Mouse (Mus musculus) layer of hippocampus, postnatal 36 days (tissue): ENCODE data around the gene Olfr509. TPM values are rescaled to one million over a fixed set of nuclear protein-coding genes. Genes with fewer than 3 reads are reported as not detected.
"Not testable (repeated sequence)": the region's sequence is repeated elsewhere in the genome, so short reads cannot be mapped to it uniquely, and the experiment has no call there.

Experiments
- DNase-seq, 2 experiments: peaks; one replicate each; pipeline ENCODE4 v3.0.0; 2022
- total RNA-seq, 2 experiments: library from RNA; stranded (reverse); gene quantifications; 2 replicates each; pipeline ENCODE4 v1.2.3; 2021

Olfr509 gene
- under 1 TPM in 1 of 2 experiments, not detected in 1; 0.10 TPM for total RNA-seq

DNA sequence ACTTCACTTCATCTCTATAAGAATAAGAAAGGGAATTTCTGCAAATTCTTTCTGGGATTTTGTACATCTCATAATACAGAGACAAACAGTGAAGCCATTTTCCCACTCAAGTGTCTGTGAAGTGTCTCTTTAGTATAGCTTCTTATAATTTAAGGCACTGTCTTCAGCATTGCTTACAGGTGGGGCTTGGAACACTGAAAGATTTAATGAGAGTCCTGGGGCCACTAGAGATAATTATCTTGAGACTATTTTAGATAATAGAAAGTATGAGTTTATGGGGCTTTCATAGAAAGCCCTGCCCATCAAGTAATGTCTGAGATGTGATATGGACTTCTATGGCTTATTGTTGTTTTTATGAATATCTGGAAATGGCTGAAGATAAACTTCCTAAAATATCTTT is at the start of gene Olfr509:
Gene Olfr509 (minus strand): TSS at position 101 of the 400 bp plus-strand sequence.
- DNase-seq: no peak

DNA sequence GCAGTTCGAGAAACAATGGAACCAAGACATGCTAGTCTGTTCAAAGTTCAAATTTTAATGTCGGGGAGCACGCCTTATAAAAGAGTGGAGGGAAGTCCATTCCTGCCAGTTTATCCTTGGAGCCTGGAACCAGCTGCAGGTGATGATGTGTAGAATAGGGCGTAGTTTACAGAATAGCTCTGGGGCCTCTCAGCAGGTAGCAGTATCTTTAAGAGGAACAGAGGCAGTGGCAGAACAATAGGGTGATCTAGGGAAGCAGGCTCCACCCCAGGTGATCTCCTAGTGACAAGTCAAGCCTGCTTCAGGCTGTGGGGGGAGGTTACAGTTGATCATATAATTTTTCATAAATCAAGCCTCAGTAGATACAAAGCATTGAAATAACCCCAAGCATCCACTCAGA is 27.2 kb upstream of the Olfr509 start:
- DNase-seq: no peak

DNA sequence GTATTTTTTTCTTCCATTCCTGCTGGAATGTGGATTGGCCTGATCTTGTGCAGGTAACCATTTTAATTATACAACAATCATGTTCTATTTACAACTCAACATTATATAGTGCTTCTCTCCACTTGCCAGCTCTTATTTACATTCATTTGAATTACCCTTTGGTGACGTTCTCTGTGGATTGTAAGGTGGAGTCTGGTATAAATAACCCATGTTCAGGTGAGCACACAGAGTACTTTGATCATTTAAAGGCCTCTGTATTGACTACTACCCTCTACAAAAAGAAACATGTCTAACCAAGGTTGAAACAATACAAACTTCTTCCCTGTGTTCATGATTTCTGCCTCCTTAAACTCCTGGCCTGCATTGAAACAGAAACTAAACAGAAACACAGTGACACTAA is 19.4 kb upstream of the Olfr509 start:
- no peak for DNase-seq

DNA sequence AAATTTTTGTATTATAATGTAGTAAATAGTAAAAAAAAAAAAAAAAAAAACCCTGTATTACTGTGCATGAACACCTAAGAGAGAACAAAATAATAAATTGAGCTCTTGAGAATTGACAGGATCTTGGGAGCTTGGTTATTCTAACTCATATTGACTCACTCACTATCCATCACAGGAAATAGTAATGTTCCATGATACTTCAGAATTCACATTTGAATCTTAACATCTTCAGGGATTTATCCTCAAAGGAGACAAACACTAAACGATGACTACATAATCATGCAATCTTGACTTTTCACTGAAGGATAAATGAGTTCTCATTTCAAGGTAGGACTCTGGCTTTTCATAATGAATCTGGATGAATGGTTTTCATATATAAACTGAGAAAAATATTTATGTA is 14.4 kb upstream of the Olfr509 start, which contains the start of gene Olfr510:
Gene Olfr510 (plus strand): TSS at position 301 of the 400 bp plus-strand sequence.
- no peak for DNase-seq

DNA sequence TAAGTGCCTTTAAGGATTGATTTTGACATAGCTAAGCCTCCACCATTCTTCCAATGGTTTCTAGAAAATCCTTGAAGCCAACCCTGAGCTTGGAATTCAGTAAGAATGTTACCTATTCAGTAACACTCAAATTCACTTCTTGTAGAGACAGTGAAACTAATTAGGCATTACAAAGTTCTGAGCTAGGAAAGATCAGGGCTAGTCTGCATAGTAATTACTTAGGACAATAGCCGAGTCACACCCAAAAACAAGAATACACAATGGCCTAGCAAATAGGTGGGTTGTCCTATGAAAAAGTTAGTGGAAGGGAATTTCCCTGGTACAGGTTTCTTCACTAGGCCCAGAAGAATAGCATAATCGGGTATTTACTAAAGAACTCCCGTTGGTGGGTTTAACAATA is 10.7 kb upstream of the Olfr509 start:
- DNase-seq: no peak

DNA sequence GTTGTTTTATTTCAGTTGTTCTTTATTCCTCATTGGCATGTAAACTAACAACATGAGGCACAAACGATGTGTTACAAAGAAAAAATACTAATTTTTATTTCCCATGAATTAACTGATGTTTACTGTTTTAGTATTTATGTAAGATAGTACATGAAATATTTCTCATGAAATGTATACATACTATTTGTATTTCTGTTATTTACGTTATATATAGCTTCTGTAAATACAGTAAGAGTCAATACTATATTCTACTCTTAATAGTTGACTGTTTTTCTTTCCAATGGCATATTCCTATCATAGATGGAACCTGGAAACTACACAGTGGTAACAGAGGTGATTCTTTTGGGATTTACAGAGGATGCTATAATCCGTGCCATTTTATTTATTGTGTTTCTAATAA is 22.0 kb downstream of the Olfr509 start, which contains the start of gene Olfr508:
Gene Olfr508 (plus strand): TSS at position 301 of the 400 bp plus-strand sequence.
- DNase-seq: no peak

DNA sequence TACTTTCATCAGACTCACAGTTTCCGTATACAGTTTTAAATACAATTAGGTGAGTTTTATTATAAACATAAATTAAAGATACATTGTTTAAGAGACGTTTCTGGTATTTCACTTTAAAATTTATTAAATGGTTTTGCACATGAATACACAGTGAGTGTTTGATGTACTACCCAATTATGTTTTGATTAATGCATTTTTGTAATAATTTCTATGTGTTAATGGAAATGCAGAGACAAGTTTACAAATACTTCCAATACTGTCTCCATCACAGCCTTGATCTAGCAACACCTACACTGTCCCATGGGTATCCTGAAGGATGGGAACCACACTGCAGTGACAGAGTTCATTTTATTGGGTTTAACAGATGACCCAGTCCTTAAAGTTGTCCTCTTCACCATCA is 30.2 kb downstream of the Olfr509 start, which contains the start of gene Olfr507:
Gene Olfr507 (plus strand): TSS at position 301 of the 400 bp plus-strand sequence.
- no peak for DNase-seq

DNA sequence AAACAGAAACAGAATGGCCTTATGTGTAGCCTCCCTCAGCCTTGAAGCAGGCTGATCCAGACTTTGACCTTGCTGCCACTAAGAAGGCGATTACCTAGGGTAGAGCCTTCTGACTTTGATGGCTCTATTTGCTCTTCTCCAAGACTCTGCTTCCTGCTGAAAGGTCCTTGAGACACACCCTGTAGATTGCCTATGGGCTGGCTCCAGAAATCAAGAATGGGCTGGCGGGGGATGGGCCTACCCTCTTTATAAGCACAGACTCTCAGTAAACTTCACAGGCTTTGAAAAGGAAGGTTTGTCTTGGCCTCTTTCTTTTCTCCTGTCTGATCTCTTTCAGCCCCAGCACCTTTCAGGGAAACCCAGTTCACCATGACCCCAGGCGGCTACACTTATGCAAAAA is 34.9 kb downstream of the Olfr509 start:
- DNase-seq: not testable (repeated sequence)

DNA sequence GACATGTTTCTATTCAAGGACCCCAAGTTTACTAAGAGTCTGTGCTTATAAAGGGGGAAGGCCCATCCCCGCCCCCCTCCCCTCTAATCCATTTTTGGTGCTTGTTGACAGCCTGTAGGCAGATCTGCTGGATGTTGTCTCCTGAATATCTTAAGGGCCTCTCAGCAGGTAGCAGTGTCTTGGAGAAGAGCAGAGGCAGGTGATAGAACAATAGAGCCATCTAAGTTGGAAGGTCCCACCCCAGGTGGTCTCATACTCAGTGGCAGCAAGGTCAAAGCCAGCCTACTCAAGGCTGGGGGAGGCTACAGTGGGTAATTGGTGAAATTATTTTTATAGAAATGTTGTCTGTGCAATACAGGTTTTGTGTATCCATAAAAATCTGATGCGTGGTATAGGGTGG is 37.6 kb downstream of the Olfr509 start:
- DNase-seq: no peak

DNA sequence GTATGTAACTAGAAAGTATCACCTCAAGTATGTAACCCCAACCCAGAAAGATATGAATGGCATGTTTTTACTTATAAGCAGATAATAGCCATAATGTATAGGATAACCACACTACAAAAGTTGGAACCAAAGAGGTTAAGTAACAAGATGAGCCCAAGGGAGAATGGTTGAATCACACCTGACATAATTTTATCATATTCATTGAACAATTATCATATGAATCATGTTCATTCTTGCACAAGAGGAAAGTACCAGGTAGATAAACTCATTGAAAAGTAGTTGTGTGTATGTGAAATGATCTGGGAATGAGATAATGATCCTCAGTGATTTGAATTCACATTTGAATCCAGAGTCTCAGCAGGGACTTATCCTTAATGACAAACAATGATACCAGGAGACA is 41.2 kb downstream of the Olfr509 start, which contains the start of gene Olfr506:
Gene Olfr506 (plus strand): TSS at position 301 of the 400 bp plus-strand sequence.
- no peak for DNase-seq

DNA sequence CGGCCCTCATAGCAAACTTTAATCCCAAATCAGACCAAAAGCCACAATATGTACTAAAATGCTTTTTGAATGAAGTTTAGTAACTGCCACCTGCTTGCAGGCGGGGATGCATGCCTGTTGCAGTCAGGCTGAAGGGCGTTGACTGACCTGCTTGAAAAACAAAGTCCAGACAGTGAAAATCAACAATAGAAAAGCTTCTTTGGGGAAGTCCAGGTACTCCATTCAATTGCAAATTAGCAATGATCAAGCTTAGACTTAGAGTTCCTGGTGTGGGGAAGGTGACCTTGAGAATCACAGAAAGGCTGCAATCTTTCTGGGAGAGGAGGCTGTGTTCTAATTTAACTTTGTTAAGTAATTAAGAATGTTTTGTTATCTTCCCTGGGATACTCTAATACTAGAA is 49.8 kb downstream of the Olfr509 start:
- DNase-seq: not testable (repeated sequence)

Other genes starting within 250 kb of the Olfr509 start
- not detected for gene Olfr497, start 231.5 kb downstream of the Olfr509 start, total RNA-seq
- gene Olfr498, start 186.6 kb downstream of the Olfr509 start, total RNA-seq: not detected
- gene Olfr502, start 126.8 kb downstream of the Olfr509 start, total RNA-seq: not detected
- not detected for gene Olfr503, start 107.4 kb downstream of the Olfr509 start, total RNA-seq
- gene Olfr504, start 86.1 kb downstream of the Olfr509 start, total RNA-seq: not detected
- not detected for gene Olfr506, start 41.1 kb downstream of the Olfr509 start, total RNA-seq
- gene Olfr507, start 30.1 kb downstream of the Olfr509 start, total RNA-seq: not detected
- gene Olfr508, start 21.9 kb downstream of the Olfr509 start, total RNA-seq: not detected
- not detected for gene Olfr510, start 14.5 kb upstream of the Olfr509 start, total RNA-seq
- gene Olfr512, start 61.4 kb upstream of the Olfr509 start, total RNA-seq: not detected
- not detected for gene Olfr513, start 99.1 kb upstream of the Olfr509 start, total RNA-seq
- gene Olfr514, start 174.1 kb upstream of the Olfr509 start, total RNA-seq: not detected
- gene Olfr516, start 198.6 kb upstream of the Olfr509 start, total RNA-seq: not detected
- gene Olfr517, start 220.5 kb upstream of the Olfr509 start, total RNA-seq: not detected
- gene Olfr518, start 233.1 kb upstream of the Olfr509 start, total RNA-seq: not detected
- gene Olfr519, start 242.5 kb upstream of the Olfr509 start, total RNA-seq: not detected